Mouse (Mus musculus) fat pad, adult 2 months (tissue): Measurements from ENCODE around the gene Slc47a1.
"Not testable (repeated sequence)": the region's sequence is repeated elsewhere in the genome, so short reads cannot be mapped to it uniquely, and the experiment has no call there.

Source experiments
- DNase-seq: peaks from one replicate; pipeline ENCODE4 v3.0.0-alpha.2; 2011; ENCODE audit warnings: low read depth, low spot score; ENCODE audit errors: extremely low read depth

The Slc47a1 gene

DNA sequence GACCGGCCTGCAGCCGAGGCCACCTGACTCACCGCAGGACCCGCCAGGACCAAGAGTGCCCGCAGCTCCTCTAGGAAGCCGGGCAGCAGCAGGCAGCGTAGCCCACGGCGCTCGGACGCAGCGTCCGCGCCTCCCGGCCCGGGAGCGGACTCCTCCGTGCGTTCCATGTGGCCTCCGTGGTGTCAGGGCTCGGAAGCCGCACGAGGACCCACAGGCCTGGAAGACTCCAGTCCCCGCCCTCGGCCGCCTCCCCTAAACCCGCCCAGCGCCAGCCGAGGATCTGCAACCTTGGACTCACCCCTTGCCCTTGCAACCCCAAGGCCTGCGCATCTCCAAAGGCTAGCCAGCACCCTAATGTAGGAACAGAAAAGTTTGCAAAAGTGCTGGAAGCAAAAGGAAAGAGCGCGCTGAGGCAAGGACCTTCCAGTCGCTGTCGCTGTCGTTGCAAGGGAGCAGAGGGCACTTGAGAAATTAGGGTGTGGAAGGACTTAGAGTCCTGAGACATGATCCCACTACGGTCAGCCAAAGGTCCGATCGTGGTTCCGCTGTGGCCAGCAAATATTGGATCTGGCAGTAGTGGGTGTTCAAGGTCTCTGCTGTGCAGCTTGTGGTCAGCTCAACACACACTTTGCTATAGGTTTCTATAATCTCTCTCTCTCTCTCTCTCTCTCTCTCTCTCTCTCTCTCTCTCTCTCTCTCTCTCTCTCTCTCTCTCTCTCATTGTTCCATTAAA is at the start of gene Slc47a1:
TSS of gene Slc47a1 (minus strand) at position 465 of the 733 bp plus-strand sequence.
- no peak for DNase-seq

DNA sequence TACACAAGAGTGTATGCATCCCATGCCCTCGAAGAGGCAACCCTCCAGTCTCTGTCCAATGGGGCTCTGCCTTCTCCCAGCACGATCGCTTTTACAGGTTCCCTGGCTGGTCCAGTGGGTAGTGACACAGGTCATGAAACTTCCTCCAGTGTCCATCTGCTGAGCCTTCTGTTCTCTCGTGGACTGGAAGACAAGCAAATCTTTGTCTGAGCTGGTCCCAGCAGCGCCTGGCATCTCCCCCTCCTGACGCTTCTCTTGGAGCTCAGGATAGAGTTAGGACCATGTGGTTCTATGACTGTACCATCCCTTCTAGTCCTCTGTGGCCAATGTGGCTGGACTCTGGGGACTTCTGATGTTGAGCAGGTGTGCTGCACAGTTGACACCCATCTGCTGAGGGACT is 41.1 kb upstream of the Slc47a1 start:
- no peak for DNase-seq

DNA sequence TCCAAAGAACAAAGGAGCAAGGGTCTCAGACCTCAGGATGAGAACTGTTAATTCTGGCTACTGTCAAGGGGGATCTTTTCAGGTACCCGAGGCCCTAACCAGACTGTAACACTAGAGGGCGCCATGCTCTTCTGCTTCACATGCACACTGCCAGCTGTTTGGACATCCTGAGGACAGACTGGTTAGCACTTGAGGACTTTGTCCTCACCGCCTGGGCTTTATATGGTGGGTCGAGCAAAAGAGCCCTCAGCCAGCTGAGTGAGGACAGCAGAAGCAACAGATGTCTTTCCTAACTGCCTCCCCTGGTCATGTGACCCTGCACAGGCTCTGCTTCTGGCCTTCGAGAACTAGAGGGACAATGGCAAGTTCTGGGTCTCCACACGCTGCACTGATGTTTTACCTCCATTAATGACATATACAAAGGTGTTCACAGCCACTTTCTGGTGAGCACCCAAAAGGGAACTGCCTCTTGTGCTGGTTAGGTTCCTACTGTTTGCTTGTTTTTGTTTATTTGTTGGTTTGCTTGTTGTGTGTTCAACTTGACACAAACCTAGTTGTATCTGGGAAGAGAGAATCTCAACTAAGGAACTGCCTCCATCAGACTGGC is 39.9 kb upstream of the Slc47a1 start:
- DNase-seq = no peak

DNA sequence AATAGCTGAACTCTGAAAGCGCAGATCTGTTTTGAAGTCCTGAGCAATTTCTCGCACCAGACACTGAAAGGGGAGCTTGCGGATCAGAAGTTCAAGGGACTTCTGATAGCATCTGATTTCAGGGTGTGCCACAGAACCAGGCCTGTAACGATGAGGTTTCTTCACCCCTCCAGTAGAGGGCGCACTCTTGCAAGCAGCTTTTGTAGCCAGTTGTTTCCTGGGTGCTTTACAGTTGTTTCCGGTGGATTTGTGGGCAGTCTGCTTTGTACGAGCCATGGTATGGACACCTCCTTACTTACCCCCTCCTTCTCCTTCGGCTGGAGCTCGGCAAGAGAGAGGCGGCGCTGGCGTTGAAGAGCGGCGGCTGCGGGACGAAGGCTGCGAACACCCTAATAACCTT is 38.4 kb upstream of the Slc47a1 start:
- not testable (repeated sequence) for DNase-seq

DNA sequence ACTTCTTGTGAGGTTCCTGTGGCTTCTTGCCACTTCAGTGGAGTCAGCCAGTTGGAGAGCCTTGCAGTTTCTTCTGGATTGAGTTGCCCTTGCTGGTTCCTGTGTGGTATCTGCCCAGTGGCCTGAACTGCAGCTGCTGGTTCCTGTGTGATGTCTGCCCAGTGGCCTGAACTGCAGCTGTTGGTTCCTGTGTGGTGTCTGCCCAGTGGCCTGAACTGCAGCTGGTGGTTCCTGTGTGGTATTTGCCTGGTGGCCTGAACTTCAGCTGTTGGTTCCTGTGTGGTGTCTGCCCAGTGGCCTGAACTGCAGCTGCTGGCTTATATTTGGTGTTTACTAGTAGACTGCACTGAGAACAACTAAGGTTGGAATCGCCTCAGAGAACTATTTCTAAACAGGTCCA is 37.3 kb upstream of the Slc47a1 start:
- no peak for DNase-seq

DNA sequence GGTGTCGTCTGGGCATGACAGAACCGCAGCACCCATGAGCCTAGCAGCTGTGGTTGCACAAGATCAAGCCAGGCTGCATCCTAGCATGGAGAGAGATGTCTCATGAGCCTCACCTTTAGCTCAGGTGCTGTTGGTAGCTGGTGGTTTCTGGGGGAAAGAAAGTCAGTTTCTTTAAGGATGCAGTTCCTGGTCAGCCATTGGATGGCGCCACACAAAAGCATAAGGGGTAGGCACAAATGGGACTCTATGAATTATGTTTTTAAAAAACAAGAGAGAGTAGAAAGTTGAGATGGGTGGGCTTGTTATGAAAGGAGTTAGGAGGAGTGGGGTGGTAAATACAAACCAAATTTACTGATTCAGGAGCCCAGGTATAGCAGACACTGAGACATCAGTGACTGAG is 36.4 kb upstream of the Slc47a1 start:
- DNase-seq = no peak

DNA sequence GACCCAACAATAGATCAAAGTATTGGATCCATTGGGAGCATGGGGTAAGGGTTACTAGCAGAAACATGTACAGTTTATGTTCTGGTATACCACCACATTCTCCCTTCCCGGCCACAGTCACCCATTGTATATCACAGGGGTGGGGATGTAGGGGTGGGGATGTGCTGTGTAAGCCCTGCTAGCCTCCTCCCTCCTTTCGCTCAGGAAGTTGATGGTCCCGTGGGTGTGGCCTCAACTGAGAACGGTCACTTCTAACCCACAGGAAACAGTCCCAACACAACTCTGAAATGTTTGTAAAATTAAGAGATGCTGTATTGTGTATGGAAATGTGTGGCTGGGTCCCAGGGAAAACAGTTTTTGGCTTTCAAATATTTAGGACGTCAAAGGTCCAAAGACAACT is 35.3 kb upstream of the Slc47a1 start:
- no peak for DNase-seq

DNA sequence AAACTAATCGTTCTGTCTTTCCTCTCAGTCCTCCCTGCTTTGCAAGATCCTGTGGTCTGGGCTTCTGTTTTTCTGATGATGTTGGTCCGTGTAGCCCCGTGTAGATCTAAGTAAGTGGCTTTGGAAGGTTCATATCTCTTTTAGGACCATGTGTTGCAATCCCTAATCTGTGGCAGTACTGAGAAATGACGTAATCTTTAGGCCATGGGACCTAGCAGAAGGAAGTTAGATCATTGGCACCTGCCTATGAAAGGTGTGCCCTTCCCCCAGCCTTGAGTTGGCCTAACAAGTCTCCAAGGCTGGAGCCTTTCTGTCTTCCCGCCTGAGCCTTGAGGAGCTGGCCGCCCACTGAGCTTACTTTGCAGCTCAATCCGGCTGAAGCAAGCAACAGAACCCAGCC is 33.7 kb upstream of the Slc47a1 start:
- DNase-seq = no peak

DNA sequence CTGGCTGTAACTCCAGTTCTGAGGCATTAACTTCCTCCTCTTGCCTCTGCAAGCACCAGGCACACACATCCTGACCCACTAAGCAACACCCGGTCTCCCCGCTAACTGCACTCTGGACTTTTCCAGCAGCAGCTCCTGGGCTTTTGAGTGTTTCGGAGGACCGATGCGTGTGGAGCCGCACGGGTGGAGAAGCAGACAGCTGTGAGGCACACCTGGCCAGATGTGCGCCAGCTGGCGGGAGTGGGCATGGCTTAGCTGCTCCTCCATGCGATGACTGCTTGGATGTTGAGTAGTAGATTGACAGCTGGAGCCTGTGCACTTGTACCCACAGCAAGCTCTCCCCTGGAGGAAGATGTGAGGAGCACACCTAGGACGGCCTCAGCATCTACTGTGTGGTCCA is 33.1 kb upstream of the Slc47a1 start:
- no peak for DNase-seq

DNA sequence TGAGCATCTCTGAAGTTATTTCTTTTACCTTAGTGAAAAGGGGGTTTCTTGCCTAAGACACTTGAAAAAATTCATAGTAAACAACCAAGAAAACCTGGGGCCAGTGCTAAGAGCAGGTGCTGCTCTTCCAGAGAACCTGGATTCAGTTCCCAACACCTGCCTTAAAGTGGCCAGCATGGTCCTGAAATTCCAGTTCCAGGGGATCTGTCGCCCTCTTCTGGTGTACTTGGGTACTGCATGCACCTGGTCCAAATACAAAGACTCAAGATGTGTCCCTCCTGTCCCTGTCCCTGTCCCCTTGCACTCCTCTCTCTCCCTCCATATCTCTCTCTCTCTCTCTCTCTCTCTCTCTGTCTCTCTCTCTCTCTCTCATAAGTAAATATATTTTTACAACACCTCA is 32.0 kb upstream of the Slc47a1 start:
- DNase-seq = no peak

DNA sequence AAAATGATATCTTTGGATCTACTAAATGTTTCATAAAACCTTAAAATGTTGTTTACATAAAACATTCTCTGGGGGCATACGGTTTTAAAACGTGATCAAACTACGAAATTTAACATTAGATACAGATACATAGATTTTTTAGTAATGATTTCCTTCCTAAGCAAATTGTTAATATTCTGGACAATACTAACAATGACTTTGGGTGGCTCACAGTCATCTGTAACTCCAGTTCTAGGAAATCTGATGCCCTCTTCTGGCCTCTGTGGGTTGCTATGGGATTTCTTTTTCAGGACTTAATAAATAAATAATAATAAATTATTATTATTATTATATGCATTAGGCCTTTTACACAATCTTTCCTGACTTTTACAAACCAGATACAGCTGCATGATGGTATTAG is 30.9 kb upstream of the Slc47a1 start:
- no peak for DNase-seq

DNA sequence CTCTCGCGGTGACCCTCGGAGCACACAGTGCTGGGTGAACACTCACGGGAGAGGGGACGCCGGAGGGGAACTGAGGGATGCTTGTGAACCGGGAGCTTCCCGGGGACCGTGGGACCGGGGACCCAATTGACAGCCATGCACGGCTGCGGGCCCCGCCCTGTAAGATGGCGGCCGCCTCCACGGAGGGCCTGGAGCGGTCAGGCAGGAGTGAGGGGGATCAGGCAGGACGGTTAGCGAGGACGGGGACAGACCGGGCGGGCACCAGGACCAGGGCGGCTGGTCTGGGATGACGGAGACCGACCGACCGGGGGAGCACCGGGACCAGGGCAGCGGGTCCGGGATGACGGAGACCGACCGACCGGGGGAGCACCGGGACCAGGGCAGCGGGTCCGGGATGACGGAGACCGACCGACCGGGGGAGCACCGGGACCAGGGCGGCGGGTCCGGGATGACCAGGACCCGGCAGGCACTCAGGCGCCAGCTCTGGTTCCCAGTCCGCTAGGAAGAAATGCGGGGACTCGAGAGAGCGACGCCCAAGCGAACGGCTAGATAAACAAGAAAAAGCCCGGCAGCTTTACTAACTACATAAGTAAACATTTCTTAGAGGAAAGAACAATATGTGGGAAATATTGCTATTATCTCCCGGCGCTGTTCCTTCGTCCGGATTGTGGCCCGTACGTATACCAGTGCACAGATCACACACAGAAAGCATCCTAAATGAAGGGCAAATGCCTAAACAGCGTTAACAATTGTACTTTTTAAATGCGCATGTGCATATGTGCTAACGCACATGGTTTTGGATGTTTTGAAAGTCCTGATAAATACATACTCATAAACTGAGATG is 30.3 kb upstream of the Slc47a1 start:
- no peak for DNase-seq

DNA sequence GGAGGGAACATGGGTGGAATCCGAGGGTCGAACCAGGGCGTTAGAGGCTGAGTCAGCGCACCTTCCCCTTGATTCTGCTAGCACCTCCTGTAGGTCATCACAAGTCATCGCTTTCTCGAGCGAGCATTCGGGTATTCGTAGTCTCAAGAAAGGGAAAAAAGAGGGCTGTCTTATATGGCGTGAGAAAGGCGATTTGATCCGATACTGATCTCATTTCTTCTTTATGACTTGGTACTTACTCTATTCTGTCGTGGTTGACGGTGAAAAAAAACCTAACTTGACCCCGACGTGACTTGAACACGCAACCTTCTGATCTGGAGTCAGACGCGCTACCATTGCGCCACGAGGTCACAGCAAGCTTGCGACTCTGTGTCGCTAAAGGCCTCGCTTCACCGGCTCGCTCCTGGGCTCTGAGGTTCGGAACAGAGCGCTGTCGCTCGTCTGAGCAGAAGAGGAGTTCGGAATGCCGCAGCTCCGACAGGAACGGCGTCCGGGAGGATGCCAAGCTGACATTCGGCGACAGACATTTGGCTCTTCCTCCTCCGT is 29.6 kb upstream of the Slc47a1 start:
- DNase-seq = no peak

DNA sequence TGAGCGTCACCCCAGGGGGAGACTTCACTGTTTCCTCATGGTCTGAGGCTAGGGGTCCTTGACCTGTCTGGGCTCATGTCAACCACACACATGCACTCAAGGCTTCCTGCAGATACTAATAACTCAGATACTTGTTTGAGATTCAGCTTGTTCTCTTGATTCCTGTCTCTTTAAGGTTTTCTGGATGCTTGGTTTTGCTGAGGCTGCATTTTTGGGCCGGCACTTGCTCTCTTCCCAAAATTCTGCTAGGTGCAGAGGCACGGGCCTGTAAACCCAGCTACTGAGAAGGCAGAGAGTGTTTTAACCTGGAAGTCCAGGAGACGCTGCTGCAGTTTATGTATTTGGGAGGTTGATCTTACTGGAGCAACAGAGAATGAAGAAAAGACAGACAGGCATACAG is 23.6 kb upstream of the Slc47a1 start:
- no peak for DNase-seq

DNA sequence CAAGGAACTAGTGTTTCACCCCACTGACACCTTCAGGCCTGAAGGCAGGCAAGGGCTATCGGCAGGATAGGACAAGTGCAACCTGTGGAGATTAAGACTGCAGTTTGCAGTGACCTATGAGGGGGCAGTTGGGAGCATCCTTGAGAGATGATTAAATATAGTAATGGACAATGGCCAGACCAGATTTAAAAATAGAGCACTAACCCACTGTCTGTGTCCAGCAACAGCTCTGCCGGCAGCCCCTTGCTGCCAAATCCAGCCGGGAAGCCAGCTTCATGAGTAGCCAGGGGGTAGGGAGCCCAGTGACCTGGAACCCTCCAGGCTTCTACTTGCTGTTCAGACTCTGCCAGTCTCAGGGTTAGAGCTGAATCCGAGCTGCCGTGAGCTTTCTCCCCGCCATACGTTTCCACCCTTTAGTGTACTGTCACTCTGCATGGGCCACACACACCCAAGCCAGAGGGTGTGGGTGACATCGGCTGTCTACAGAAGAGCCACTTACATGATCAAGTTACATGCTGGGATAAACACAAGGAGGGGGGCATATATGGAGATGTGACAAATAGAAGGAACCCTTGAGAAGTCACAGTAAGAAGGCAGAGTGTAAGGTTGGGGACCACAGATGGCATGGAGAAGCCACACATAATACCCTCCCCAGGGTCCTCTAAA is 22.7 kb upstream of the Slc47a1 start:
- no peak for DNase-seq

DNA sequence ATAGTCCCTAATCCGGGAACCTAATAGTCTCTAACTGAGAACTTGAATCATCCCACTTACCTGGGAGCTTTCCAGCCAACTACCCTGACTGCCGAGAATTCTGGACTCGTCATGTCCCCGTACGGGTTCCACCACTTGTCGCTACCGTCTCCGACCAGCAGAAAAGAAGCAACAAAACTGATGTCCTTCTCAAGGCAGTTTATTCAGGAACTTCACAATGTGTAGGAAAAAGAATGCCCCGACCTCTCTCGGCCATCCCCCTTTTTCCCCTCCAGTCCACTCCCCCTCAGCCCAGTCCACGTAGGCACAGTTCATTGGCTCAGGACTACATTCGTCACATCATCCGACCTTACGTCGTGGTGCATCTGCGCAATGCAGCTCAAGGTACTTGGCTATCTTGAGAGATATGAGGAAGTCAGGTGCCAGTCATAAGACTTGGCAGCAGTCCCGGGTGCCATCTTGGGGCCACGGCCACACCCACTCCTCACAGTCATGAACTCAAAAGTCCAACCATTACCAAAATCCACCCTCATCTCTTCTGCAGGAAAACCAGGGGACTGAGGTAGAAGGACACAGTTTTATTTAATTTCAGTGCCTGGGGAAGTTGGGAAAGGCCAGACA is 19.4 kb upstream of the Slc47a1 start:
- DNase-seq = not testable (repeated sequence)

DNA sequence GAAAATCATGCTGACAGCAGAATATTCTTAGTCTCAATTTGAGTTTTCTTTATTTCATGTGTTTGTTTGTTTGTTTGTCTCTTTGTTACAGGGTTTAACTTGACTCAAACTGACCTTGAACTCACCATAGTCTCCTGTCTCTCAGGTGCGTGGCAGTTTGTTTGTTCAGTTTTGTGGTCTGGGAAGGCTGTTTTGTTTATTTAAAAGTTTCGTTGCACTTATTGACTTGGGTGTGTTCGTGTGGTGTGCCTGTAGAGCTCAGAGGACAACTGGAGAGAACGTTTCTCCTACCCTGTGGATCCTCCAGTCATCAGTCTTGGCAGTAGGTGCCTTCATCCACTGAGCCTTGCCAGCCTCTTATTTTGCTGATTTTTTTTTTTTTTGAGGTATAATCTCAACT is 10.8 kb upstream of the Slc47a1 start:
- DNase-seq = no peak

DNA sequence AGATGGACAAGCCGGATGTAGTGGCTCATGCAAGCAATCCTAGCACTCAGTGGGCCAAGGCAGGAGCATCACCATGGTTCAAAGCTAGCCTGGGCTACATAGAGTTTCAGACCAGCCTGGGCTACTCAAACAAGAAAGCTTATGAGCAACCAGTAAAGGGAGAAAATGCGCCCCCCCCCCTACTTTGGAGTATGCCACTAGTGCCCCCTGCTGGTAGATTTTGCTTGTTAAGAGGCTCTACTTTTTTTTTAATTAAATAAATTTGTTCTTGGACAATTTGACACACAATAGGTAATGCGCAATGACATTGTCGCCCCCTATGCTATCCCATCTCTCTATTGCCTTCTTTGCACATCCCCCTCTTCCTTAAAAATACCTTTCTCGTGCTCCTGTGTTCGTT is 9.9 kb upstream of the Slc47a1 start:
- no peak for DNase-seq

DNA sequence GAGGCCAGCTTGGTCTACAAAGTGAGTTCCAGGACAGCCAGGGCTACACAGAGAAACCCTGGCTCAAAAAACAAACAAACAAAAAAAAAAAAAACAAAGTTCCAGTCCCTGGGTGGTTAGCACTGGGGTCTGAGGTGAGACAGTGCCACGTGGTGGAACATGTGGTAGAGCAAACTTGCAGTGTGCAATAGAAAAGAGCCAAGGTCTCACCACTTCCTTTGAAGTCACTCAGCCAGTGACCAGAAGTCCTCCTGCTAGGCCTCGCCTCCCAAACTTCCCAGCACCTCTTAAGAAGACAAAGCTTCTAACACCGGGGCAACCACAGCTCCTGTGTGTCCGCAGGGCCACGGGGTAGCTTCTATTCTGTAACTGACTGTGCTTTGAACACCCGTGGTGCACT is 9.1 kb upstream of the Slc47a1 start:
- no peak for DNase-seq

DNA sequence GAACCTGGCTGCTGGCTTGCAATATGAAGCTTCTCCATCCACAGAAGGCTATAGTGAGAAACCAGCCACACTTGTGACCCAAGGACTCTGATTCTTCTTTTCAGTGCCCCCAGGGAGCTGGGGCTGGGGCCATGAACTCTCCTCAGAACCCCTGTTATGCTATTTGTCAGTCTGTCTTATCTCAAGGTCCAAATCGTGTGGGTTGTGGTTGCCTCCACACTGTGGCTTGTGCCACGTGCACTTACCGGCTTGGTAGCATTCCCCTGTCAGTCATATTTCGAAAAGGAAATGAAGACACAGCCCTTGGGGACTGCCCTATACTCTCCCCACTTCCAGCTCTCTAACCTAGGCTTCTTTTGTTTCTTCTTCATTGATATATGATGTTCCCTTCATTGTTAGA is 7.6 kb upstream of the Slc47a1 start:
- no peak for DNase-seq

DNA sequence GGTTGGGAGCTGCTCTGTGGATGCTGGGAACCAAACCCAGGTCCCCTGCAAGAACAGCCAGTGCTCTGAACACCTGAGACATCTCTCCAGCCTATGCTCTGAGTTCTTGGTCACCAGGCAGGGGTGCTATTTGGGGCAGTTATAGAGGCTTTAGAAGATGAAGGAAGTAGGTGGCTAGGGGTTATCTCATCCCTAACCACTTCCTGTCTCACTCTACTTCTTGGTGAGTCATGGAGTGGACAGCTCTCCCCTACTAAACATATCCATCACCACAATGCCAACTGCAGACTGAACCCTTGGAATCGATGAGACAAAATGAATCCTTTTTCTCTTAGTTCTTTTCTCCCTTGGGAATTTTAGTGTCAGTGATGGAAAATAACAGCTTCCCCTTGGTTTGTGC is 3.1 kb upstream of the Slc47a1 start:
- no peak for DNase-seq
